Mouse (Mus musculus) cortical plate, adult 2 months (tissue): ENCODE measurements around the gene Psip1.

ENCODE experiments used
- CTCF ChIP-seq: fragments of 200-500 bp; IDR thresholded peaks from 2 replicates; pipeline ENCODE4 v1.5.1; 2011; ENCODE audit warnings: mild to moderate bottlenecking, control low read depth, low read length; ENCODE audit not compliant: insufficient read depth; ENCODE audit errors: extremely low read depth
- POLR2A ChIP-seq: fragments of 200-500 bp; IDR thresholded peaks from 2 replicates; pipeline ENCODE4 v1.6.1; 2011; ENCODE audit warnings: mild to moderate bottlenecking, low read length, control low read depth; ENCODE audit not compliant: insufficient read depth; ENCODE audit errors: extremely low read depth

- TF ChIP-seq POLR2A: no peak
- no peak for TF ChIP-seq CTCF
These were observed 53.4 kb downstream of the Psip1 start for GRCm38 (mm10) chr4:83432901-83433300.
